Mouse (Mus musculus): ENCODE results near the gene Avpr1b. TPM values are rescaled to one million over a fixed set of nuclear protein-coding genes. Genes with fewer than 3 reads are reported as not detected.
"Not testable (repeated sequence)": the region's sequence is repeated elsewhere in the genome, so short reads cannot be mapped to it uniquely, and the experiment has no call there.

Gene Avpr1b
- total RNA-seq, 4 experiments from 2014 or later: not detected

DNA sequence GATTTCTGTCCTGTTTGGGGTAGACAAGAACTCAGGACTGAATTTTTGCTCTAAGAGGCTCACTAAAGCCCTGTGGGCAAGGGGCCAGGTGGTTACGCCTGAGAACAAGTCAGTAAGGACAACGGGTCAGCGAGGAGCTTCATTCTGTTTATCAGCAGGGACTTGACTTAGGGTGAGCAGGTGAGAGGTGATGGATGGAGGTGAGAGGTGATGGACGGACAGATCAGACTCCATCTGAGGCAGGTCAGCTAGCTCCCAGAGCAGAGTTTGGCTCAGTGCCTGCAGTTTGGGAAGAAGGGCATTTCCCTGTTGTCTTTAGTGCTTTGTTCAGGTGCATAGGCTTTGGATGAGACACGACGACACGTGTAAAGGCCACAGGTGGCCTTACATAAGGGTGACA lies 20.3 kb downstream of the Avpr1b start:
- no peak for DNase-seq

- no peak for DNase-seq
Observed at GRCm38 (mm10) chr1:131623644-131624043, 24.6 kb downstream of the Avpr1b start.

DNA sequence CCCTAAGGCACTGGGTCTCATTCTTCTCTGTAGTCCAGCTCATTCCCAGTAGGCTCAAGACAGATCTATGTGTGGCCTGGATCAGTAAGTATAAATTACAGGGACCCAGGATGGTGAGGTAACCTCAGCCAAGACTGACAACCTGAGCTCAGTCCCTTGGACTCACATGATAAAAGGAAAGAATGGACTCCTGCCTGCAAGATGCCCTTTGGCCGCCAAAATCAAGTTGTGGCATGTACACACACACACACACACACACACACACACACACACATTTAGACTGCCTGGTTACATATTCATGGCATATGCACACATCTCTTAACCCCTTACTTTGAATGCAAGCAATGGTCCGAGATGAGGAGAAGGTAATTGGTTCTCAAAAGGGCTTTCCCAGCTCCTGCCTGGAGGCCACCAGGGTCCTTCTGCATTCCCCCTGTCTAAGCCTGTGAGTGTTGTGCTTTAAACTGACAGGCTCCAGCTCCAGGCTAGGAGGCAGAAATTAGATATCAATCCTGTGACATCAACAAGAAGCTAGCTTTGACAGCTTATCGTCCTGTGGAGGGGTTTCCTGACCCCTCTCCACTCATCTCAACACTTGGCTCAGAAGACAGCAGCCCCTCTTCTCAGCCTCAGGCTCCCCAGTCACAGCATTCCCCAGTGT lies 25.3 kb downstream of the Avpr1b start:
- no peak for DNase-seq

DNA sequence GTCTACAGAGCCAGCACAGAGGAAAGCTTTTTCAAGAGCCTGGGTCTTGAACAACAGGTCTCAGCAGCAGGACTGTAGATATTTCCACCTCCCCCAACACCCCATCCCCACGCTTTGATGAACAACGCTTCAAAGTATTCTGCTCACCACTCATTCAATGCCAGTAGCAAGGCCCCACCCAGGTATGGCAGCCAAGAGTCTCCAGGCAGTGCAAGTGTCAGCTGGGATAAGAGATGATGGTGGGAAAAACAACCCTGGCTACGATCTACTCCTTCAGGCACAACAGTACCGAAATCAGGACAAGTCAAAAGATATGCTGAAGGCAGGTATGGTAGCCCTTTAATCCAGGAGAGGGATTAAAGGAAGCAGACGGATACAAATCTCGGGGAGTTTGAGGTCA lies 27.2 kb downstream of the Avpr1b start:
- no peak for DNase-seq

GRCm38 (mm10) chr1:131632216-131632615 lies 33.2 kb downstream of the Avpr1b start:
- not testable (repeated sequence) for DNase-seq

DNA sequence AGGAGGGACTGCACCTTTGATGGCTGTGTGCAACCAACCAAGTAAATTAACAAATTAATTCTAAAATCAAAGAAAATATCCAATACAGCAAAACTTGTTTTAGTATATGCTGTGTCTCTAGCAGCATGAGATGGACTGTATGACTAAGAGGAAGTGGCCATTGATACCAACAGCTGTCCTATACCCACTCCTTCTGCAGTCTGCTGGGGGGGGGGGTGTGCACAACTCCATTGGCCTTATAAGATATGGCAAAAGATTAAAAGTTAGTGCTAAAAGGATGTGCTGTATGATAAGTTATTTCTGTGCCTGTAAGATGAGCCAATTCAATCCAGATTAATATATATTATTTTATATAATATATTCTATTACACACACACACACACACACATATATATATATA lies 35.5 kb downstream of the Avpr1b start:
- no peak for DNase-seq

GRCm38 (mm10) chr1:131637791-131638540 lies 38.9 kb downstream of the Avpr1b start, which contains the start of gene Ctse:
Gene Ctse, plus strand, starts transcription at chr1:131638306.
- no peak for DNase-seq

DNA sequence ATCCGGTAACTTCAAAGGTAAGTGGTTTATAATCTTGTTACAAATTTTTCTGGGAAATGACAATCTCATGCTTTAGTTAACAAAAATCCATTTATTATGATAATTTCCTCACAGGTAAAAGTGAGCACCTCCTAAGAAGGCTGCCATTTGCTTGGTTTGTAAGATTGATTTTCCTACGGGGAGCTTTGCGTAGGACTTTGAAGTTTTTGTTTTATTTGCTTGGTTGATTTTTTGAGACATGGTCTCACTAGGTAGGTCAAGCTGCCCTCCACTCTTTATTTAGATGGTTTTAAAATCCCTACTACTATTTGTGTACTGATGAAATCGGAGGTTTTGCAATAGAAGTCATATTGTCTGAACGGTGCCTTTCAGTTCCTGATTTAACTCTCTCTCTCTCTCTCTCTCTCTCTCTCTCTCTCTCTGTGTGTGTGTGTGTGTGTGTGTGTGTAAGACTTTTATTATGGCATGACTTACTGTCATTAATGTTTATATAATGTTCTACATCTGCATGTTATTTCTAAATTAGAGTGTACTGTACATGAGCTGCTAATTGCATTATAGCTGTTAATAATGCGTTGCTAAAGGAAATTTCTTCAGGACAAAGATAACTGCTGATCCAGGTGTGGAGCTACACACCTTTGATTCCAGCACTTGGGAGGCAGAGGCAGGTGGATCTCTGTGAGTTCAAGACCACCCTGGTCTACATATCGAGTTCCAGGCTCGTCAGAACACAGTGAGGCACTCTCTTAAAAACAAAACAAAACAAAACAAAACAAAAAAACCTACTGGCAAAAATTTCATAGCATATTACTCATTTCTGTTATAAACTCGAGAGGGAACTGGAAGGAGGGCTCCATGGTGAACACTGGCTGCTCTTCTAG lies 39.7 kb downstream of the Avpr1b start:
- no peak for DNase-seq

DNA sequence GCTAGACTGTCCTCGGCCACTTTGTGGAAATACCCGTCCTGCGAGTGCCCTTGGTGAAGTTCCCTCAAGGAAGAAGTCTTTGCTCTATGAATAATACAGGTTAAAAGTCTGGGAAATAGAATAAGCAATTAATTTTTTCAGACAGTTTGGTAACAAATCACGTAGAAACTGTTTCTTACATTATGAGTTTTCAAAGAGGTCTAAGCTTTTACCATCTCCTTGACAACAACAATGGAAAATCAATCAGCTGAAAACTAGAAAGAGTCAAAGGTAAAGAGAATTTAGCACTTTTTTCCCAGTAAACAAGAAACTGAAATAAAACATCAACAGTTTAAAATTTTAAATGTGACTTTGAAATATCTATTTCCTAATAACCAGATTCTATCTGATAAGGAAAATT lies 41.0 kb downstream of the Avpr1b start:
- no peak for DNase-seq

- no peak for DNase-seq
Observed at GRCm38 (mm10) chr1:131641565-131641964, 42.5 kb downstream of the Avpr1b start.

GRCm38 (mm10) chr1:131642251-131642650 lies 43.2 kb downstream of the Avpr1b start:
- no peak for DNase-seq

DNA sequence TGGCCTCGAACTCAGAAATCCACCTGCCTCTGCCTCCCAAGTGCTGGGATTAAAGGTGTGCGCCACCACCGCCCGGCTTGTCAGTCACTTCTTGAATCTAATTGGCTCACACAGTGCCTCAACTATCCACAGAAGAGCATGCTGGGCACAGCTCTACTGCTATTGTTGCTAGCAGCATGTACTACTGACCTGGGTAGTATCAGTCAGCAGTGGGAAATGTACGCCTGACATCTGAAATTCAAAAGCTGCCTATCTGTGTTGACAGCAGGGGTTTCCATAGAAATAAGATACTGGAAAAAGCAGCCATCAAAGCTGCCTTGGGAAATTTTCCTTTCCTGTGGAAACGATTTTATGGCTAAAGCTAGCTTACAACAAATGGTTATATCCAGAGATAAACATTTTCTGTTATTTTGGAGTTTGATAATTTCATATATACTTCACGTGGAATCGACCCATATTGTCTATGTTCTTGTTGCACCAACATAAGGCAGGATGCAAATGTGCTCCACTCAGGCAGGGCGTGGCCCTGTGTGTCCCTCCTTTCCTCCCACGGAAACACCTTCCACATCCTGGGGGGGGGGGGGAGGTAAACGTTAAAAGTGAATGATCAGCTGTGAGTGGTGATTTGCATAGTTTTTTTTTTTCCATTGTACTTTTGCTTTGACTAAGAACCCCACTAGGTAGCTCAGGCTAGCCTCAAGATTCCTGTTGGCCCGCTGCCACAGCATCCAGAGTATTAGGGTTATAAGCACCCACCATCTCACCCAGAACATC lies 53.8 kb downstream of the Avpr1b start:
- DNase-seq: no peak

DNA sequence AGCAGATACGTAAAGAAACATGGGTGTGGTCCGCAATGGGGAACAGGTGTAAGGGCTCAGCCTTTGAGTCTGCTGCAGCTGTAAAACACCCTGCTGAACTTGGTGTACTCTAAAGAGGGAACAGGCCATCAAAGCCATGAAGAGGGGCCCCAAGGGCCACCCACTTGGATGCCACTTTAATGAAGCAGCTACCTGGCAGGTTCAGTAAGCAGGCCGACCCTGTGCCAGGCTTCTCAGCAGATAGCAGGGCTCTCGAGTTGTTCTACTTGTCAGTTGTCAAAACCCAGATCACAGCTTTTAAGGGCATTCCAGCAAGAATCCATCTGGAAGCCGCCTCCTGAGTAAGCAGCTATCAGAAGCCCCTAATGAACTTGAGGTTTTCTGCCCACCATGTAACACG lies 56.6 kb downstream of the Avpr1b start:
- DNase-seq: no peak

DNA sequence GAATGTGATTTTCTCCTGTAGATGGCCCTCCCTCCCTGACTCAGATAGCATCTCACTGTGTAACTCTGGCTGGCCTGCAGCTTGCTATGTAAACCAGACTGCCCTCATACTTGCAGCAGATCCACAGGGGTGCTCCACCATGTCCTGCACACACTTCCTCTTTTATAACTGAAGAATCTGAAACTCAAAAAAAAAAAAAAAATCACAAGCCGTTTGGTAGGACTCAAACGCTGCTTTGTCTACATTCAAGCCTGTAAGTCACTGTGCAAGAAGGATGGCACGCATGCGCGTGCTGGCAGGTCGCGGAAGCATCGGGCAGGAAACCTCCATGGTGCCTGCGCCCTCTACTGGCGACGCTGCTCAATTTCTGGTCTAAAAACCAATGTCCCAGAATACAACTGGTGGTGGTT lies 58.9 kb downstream of the Avpr1b start:
- peak; percentile 78 for DNase-seq

DNA sequence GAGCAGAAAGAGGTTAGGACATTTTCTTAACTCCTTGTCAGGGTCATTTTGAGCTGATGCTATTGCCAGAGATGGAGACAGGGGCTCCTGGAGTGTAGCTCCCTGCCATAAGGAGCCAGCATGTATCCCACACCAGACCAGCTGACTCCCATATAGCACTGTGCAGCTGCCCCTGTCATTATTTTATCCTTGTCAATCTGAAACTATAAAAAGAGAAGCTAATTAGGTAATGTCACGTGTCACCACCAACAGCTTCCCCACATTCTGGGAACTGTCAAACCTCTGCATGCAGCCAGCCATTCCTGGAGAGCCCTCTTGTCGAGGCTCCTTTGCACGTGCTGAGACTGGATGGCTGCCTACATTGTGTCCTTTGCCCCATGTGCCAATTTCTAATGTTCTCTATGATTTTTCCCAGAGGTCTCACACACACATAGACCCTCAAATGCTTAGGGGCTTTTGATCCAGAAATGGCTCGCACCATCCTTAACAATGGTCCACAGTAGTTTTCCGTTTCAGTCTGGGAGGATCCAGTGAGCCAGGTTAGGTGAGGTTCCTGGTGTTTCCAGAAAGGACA lies 60.6 kb downstream of the Avpr1b start:
- no peak for DNase-seq

GRCm38 (mm10) chr1:131660266-131660665 lies 61.2 kb downstream of the Avpr1b start:
- DNase-seq: no peak

DNA sequence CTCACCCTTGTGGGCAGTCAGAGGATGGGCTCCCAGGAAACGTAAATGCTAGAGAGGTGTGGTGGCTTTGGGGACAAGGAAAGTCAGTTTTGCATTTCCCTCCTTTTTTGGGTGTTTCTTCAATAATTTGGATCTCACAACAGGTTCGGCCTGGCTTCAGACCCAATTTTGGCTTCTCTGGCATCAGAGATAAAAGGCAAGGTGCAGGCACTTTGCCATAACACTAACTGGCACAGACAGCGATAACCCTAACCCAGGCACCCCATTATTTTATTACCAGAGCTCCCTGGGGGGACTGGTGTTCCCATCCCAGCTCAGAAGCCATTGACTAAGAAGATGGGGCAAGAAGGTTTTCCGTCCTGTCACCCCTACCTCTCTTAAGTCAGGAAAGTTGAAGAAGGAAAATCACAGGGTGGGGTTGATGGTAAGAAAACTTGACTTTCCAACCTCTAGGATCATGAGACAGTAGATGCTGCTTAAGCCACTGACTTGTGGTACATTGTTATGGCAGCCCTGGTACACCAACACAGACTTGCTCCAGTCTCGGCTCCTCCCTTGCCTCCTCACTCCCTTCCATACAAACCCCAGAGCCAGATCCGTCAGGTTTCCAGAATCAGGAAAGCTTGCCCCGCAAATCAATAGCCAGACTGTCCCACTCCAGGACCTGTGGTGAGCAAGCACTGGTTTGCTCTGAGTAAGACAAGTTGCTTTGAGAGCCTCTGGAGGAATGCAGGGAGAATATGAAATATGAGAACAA lies 61.9 kb downstream of the Avpr1b start:
- no peak for DNase-seq
